Mouse (Mus musculus) left cerebral cortex, postnatal 14 days (tissue): ENCODE results near the gene Fam43a. TPM values are rescaled to one million over a fixed set of nuclear protein-coding genes. Genes with fewer than 3 reads are reported as not detected.

Experiments
- total RNA-seq, 2 experiments: library from RNA; stranded (reverse); gene quantifications; 2 replicates each; pipeline ENCODE4 v1.2.3; 2021

Gene Fam43a
- total RNA-seq, 2 experiments from 2014 or later = 14.6 to 15.4 TPM

Other genes starting within 250 kb of the Fam43a start
- gene Atp13a3, start 193.7 kb upstream of the Fam43a start, total RNA-seq = 10 to 100 TPM; 66.2 to 67.3 TPM
- gene Tmem44, start 48.9 kb upstream of the Fam43a start, total RNA-seq = 10 to 100 TPM; 70.1 to 76.4 TPM
- gene Lsg1, start 12.1 kb upstream of the Fam43a start, total RNA-seq = 10 to 100 TPM; 14.7 to 19.0 TPM